Mouse (Mus musculus) urinary bladder, postnatal 14 days (tissue): ENCODE measurements around the gene Pik3ca.
"Not testable (repeated sequence)": the region's sequence is repeated elsewhere in the genome, so short reads cannot be mapped to it uniquely, and the experiment has no call there.

Experiments
- DNase-seq: peaks from one replicate; pipeline ENCODE4 v3.0.0; 2021; ENCODE audit warnings: low spot score

Gene Pik3ca

GRCm38 (mm10) chr3:32401591-32401990, 4.1 kb downstream of the Pik3ca start:
- no peak for DNase-seq

- no peak for DNase-seq
Measured at GRCm38 (mm10) chr3:32402990-32403885, 5.8 kb downstream of the Pik3ca start.

GRCm38 (mm10) chr3:32405699-32406098, 8.2 kb downstream of the Pik3ca start:
- DNase-seq = no peak

- no peak for DNase-seq
Measured at GRCm38 (mm10) chr3:32406804-32407203, 9.3 kb downstream of the Pik3ca start.

GRCm38 (mm10) chr3:32408811-32409273, 11.4 kb downstream of the Pik3ca start:
- DNase-seq = no peak

- DNase-seq = no peak
Measured at GRCm38 (mm10) chr3:32412502-32413044, 15.1 kb downstream of the Pik3ca start.

GRCm38 (mm10) chr3:32414381-32414780, 16.9 kb downstream of the Pik3ca start:
- DNase-seq = no peak

- DNase-seq = no peak
Measured at GRCm38 (mm10) chr3:32415370-32416309, 18.2 kb downstream of the Pik3ca start.

GRCm38 (mm10) chr3:32417751-32418211, 20.3 kb downstream of the Pik3ca start:
- DNase-seq = peak; percentile 20

GRCm38 (mm10) chr3:32419866-32420265, 22.4 kb downstream of the Pik3ca start:
- no peak for DNase-seq

- DNase-seq = no peak
Measured at GRCm38 (mm10) chr3:32421115-32422054, 23.9 kb downstream of the Pik3ca start.

GRCm38 (mm10) chr3:32427695-32428094, 30.2 kb downstream of the Pik3ca start:
- DNase-seq = no peak

- no peak for DNase-seq
Measured at GRCm38 (mm10) chr3:32428361-32428760, 30.9 kb downstream of the Pik3ca start.

- DNase-seq = no peak
Measured at GRCm38 (mm10) chr3:32428921-32429320, 31.4 kb downstream of the Pik3ca start.

GRCm38 (mm10) chr3:32429351-32429750, 31.9 kb downstream of the Pik3ca start:
- not testable (repeated sequence) for DNase-seq

- DNase-seq = no peak
Measured at GRCm38 (mm10) chr3:32430394-32430793, 32.9 kb downstream of the Pik3ca start.

- no peak for DNase-seq
Measured at GRCm38 (mm10) chr3:32434016-32434415, 36.5 kb downstream of the Pik3ca start.

GRCm38 (mm10) chr3:32436101-32436500, 38.6 kb downstream of the Pik3ca start:
- DNase-seq = no peak

GRCm38 (mm10) chr3:32437297-32437696, 39.8 kb downstream of the Pik3ca start:
- no peak for DNase-seq

GRCm38 (mm10) chr3:32437820-32438219, 40.3 kb downstream of the Pik3ca start:
- DNase-seq = no peak

GRCm38 (mm10) chr3:32438716-32439115, 41.2 kb downstream of the Pik3ca start:
- DNase-seq = no peak
